Mouse (Mus musculus) liver, embryonic 12.5 days (tissue): ENCODE measurements around the gene Ms4a4a. TPM values are rescaled to one million over a fixed set of nuclear protein-coding genes. Genes with fewer than 3 reads are reported as not detected.
"Not testable (repeated sequence)": the region's sequence is repeated elsewhere in the genome, so short reads cannot be mapped to it uniquely, and the experiment has no call there.

Experiments used
- ATAC-seq: fragments of 200-750 bp; cut with Nextera tagmentation; 2 replicates; pipeline ENCODE4 v1.8.0; 2017; ENCODE audit warnings: moderate number of reproducible peaks, mild to moderate bottlenecking, moderate library complexity
- H3K27ac ChIP-seq: fragments of 300-500 bp; sonication (generic); 2 replicates; pipeline ENCODE4 v1.5.1; 2016; ENCODE audit warnings: mild to moderate bottlenecking
- H3K27me3 ChIP-seq: fragments of 300-500 bp; sonication (generic); replicated peaks from 2 replicates; pipeline ENCODE4 v1.6.1; 2016; ENCODE audit warnings: mild to moderate bottlenecking, moderate library complexity
- H3K36me3 ChIP-seq: fragments of 300-500 bp; sonication (generic); 2 replicates; pipeline ENCODE4 v1.6.1; 2016; ENCODE audit warnings: mild to moderate bottlenecking, moderate library complexity
- H3K4me1 ChIP-seq: fragments of 300-500 bp; sonication (generic); 2 replicates; pipeline ENCODE4 v1.6.1; 2016
- H3K4me2 ChIP-seq: fragments of 300-500 bp; sonication (generic); 2 replicates; pipeline ENCODE4 v1.6.1; 2016; ENCODE audit warnings: mild to moderate bottlenecking, moderate library complexity
- H3K4me3 ChIP-seq: fragments of 300-500 bp; sonication (generic); 2 replicates; pipeline ENCODE4 v1.5.1; 2016; ENCODE audit warnings: mild to moderate bottlenecking, moderate library complexity
- H3K9ac ChIP-seq: fragments of 300-500 bp; sonication (generic); 2 replicates; pipeline ENCODE4 v1.6.1; 2016; ENCODE audit warnings: mild to moderate bottlenecking, moderate library complexity
- H3K9me3 ChIP-seq: fragments of 300-500 bp; sonication (generic); replicated peaks from 2 replicates; pipeline ENCODE4 v1.6.1; 2016; ENCODE audit warnings: mild to moderate bottlenecking, moderate library complexity
- WGBS: fragments of 180-500 bp; shearing (Covaris S2); methylation state at CpG from one replicate; pipeline ENCODE4 v1.1.7; 2016; ENCODE audit not compliant: insufficient replicate concordance; 5-methylcytosine and 5-hydroxymethylcytosine counted together
- polyA plus RNA-seq: library from polyadenylated mRNA; unstranded; fragments of >200 nt; fragmentation: Nextera tagmentation; extraction: Ambion mirVana; gene quantifications from 2 replicates; pipeline ENCODE4 v1.2.1, GENCODE M21; 2016

Gene Ms4a4a
- polyA plus RNA-seq, 1 experiment from 2014 or later: 1.3 TPM

DNA sequence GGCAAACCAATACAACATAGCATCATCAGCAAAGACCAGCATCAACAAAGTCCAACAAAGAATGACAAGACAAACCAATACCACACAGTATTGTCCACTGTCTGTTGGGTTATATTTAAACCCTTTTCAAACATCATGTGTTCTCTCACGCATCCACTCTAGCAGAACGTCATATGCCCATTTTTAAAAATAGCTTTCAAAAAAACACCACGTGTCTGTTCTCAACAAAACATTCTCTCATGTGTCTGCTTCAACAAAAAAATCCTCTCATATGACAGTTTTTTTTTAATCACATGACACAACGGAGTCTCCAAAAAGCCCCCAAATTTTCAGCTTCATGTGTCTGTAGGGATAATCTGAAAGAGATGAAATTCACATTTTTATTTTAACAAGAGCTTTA is 12.4 kb downstream of the Ms4a4a start:
- WGBS: 65% methylated on average over 4 of the region's 4 CpGs

DNA sequence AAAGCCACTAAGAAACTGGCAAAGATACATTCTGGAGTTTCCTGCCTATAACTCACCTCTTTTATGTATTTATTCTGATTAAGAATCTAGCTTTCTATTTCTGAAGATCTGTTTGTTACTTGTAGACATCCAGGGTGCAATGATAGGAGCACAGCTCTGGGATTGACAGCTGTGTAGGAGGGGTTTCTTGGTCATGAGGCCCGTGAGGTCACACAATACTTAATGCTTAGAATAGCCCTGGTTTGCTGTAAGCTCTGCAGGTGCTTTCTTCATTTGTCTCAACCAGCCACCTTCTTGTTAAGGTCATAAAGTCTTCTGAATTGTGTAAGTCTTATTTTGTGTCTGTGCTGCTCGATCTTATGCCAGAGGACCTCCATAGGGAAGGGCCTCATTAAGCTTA is 13.6 kb downstream of the Ms4a4a start:
- Histone ChIP-seq H3K4me3 (no peak overlapping the region), H3K27ac (no peak overlapping the region), H3K4me2 (no peak overlapping the region), H3K9me3 (no peaks in the 10 kb centered on the region), H3K27me3 (no peaks in the 10 kb centered on the region), H3K36me3 (no peaks in the 10 kb centered on the region), H3K4me1 (no peaks in the 10 kb centered on the region), H3K9ac (no peak overlapping the region)
- 56% methylated on average over 2 of the region's 2 CpGs for WGBS
- ATAC-seq: no peak

More for the DNA sequence above, 12.4 kb downstream of the Ms4a4a start:
- no peak overlapping the region for H3K9ac ChIP-seq
- H3K4me3 ChIP-seq: no peak overlapping the region
- H3K27ac ChIP-seq: no peak overlapping the region
- no peaks in the 10 kb centered on the region for H3K36me3 ChIP-seq
- no peaks in the 10 kb centered on the region for H3K4me1 ChIP-seq
- ATAC-seq: no peak
- H3K9me3 ChIP-seq: no peaks in the 10 kb centered on the region
- H3K27me3 ChIP-seq: no peaks in the 10 kb centered on the region
- no peak overlapping the region for H3K4me2 ChIP-seq

GRCm38 (mm10) chr19:11395769-11396168 is 20.4 kb downstream of the Ms4a4a start:
- no peaks in the 10 kb centered on the region for H3K9me3 ChIP-seq
- H3K4me3 ChIP-seq: no peak overlapping the region
- H3K9ac ChIP-seq: no peak overlapping the region
- H3K36me3 ChIP-seq: no peaks in the 10 kb centered on the region
- H3K27ac ChIP-seq: no peak overlapping the region
- no peak for ATAC-seq
- H3K4me2 ChIP-seq: no peak overlapping the region
- no peaks in the 10 kb centered on the region for H3K4me1 ChIP-seq
- no peaks in the 10 kb centered on the region for H3K27me3 ChIP-seq

GRCm38 (mm10) chr19:11404527-11404926 is 29.2 kb downstream of the Ms4a4a start, which contains the start of gene Ms4a4c:
Ms4a4c (plus strand) TSS chr19:11404770.
- Histone ChIP-seq H3K4me3 (no peak within 1 kb of the TSS), H3K27ac (no peak within 1 kb of the TSS), H3K27me3 (no peaks in the 10 kb centered on the region), H3K9ac (no peak within 1 kb of the TSS), H3K36me3 (no peaks in the 10 kb centered on the region), H3K4me2 (no peak within 1 kb of the TSS), H3K9me3 (no peaks in the 10 kb centered on the region), H3K4me1 (no peaks in the 10 kb centered on the region)
- 51% methylated on average over 3 of the region's 3 CpGs for WGBS
- no peak for ATAC-seq

- no peaks in the 10 kb centered on the region for H3K36me3 ChIP-seq
- no peaks in the 10 kb centered on the region for H3K4me1 ChIP-seq
- no peak for ATAC-seq
- H3K4me3 ChIP-seq: no peak overlapping the region
- H3K27me3 ChIP-seq: no peaks in the 10 kb centered on the region
- no peak overlapping the region for H3K27ac ChIP-seq
- no peaks in the 10 kb centered on the region for H3K9me3 ChIP-seq
- H3K9ac ChIP-seq: no peak overlapping the region
- H3K4me2 ChIP-seq: no peak overlapping the region
These were observed 32.1 kb downstream of the Ms4a4a start for GRCm38 (mm10) chr19:11407428-11407827.

- WGBS: 55% methylated on average over 1 of the region's 1 CpGs
- no peak for ATAC-seq
These were observed 33.3 kb downstream of the Ms4a4a start for GRCm38 (mm10) chr19:11408591-11408990.

DNA sequence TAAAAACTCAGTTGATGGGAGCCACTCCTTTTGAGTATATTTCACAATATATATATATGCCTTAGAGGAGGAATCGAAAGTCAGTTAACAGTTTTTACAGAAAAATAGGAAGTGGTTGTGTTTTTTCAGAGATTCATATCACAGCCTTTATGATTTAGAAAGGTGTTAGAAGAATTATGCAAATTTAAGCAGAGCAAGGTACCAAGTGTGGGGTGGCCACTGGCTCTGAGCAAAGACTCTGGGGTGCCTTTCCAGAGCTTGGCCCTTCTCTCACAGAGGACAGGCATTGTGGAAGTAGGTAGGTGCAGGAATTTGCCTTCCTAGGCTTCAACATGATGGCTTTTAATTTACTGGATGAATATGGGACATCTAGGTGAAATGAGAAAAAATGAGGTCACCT is 36.3 kb downstream of the Ms4a4a start:
- Histone ChIP-seq H3K27me3 (no peaks in the 10 kb centered on the region), H3K9me3 (no peaks in the 10 kb centered on the region), H3K4me1 (no peaks in the 10 kb centered on the region), H3K36me3 (no peaks in the 10 kb centered on the region), H3K4me3 (no peak overlapping the region), H3K27ac (no peak overlapping the region), H3K9ac (no peak overlapping the region), H3K4me2 (no peak overlapping the region)
- 55% methylated on average over 1 of the region's 1 CpGs for WGBS
- ATAC-seq: no peak

More at GRCm38 (mm10) chr19:11408591-11408990, 33.3 kb downstream of the Ms4a4a start:
- no peaks in the 10 kb centered on the region for H3K27me3 ChIP-seq
- no peaks in the 10 kb centered on the region for H3K36me3 ChIP-seq
- no peaks in the 10 kb centered on the region for H3K4me1 ChIP-seq
- H3K27ac ChIP-seq: no peak overlapping the region
- H3K4me3 ChIP-seq: no peak overlapping the region
- H3K4me2 ChIP-seq: no peak overlapping the region
- H3K9ac ChIP-seq: no peak overlapping the region
- H3K9me3 ChIP-seq: no peaks in the 10 kb centered on the region

- Histone ChIP-seq H3K36me3 (no peaks in the 10 kb centered on the region), H3K27me3 (no peaks in the 10 kb centered on the region), H3K9ac (no peak overlapping the region), H3K4me2 (no peak overlapping the region), H3K4me3 (no peak overlapping the region), H3K9me3 (no peaks in the 10 kb centered on the region), H3K4me1 (no peaks in the 10 kb centered on the region), H3K27ac (no peak overlapping the region)
- WGBS: 82% methylated on average over 1 of the region's 1 CpGs
- no peak for ATAC-seq
These were observed 38.8 kb downstream of the Ms4a4a start for GRCm38 (mm10) chr19:11414084-11414483.

GRCm38 (mm10) chr19:11415581-11415980 is 40.3 kb downstream of the Ms4a4a start:
- Histone ChIP-seq H3K36me3 (no peaks in the 10 kb centered on the region), H3K4me1 (no peaks in the 10 kb centered on the region), H3K27ac (no peak overlapping the region), H3K27me3 (no peaks in the 10 kb centered on the region), H3K4me2 (no peak overlapping the region), H3K9ac (no peak overlapping the region), H3K9me3 (no peaks in the 10 kb centered on the region), H3K4me3 (no peak overlapping the region)
- 51% methylated on average over 3 of the region's 3 CpGs for WGBS
- ATAC-seq: no peak

GRCm38 (mm10) chr19:11418865-11419264 is 43.5 kb downstream of the Ms4a4a start:
- not testable (repeated sequence) for H3K36me3 ChIP-seq, H3K9ac ChIP-seq, H3K4me3 ChIP-seq, H3K4me1 ChIP-seq, ATAC-seq, H3K27ac ChIP-seq, H3K4me2 ChIP-seq, H3K9me3 ChIP-seq, H3K27me3 ChIP-seq
- 71% methylated on average over 3 of the region's 3 CpGs for WGBS

DNA sequence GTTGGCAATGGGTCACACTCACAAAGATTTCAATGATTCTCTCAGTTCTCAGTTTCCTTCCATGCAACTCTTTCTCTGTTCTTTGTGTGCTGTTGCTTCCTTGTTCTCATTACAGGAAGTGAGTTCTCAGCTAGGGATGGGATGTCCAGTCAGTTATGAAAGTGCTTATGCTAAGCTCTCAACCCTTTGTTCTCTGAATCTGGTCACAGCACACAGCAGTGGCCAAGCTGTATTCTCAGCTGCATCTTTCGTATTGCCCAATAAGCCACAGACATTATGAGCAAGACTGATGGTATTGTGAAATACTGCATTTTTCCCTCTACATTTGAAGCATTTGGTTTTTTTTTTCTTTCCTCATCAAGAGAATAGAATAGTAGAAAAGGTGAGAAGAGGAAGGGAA is 55.9 kb downstream of the Ms4a4a start:
- ATAC-seq, H3K4me2 ChIP-seq, H3K9me3 ChIP-seq, H3K27me3 ChIP-seq, H3K36me3 ChIP-seq, H3K4me1 ChIP-seq, H3K4me3 ChIP-seq, H3K27ac ChIP-seq, H3K9ac ChIP-seq: not testable (repeated sequence)
- 54% methylated on average over 1 of the region's 1 CpGs for WGBS

DNA sequence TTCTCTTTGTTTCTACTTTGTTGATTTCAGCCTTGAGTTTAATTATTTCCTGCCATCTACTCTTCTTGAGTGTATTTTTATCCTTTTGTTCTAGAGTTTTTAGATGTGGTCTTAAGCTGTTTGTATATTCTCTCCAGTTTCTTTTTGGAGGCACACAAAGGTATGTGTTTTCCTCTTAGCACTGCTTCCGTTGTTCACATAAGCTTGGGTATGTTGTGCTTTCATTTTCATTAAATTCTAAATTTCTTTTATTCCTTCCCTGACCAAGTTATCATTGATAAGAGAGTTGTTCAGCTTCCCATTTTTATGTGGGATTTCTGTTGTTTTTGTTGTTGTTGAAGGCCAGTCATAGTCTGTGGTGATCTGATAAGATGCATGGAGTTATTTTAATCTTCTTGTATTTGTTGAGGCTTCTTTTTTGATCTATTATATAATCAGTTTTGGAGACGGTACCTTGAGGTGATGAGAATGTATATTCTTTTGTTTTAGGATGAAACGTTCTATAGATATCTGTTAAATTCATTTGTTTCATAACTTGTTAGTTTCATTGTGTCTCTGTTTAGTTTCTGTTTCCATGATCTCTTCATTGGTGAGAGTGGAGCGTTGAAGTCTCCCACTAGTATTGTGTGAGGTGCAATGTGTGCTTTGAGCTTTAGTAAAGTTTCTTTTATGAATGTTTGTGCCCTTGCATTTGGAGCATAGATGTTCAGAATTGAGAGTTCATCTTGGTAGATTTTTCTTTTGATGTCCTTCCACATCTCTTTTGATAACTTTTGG is 59.9 kb downstream of the Ms4a4a start:
- Histone ChIP-seq H3K9ac (no peak overlapping the region), H3K27me3 (no peaks in the 10 kb centered on the region), H3K4me3 (no peak overlapping the region), H3K27ac (no peak overlapping the region), H3K4me1 (no peaks in the 10 kb centered on the region), H3K9me3 (no peaks in the 10 kb centered on the region), H3K36me3 (no peaks in the 10 kb centered on the region), H3K4me2 (no peak overlapping the region)
- no peak for ATAC-seq
- 63% methylated on average over 4 of the region's 4 CpGs for WGBS
